Mouse (Mus musculus) cerebellum, adult 11 months (tissue): Measurements from ENCODE around the gene E130114P18Rik.

Source experiments
- DNase-seq: peaks from one replicate; pipeline ENCODE4 v3.0.0; 2022

E130114P18Rik gene

GRCm38 (mm10) chr4:97775494-97776265 lies 2.2 kb downstream of the E130114P18Rik start:
- DNase-seq, result no peak

- DNase-seq, result no peak
These were observed 2.8 kb downstream of the E130114P18Rik start for GRCm38 (mm10) chr4:97775059-97775458.

GRCm38 (mm10) chr4:97774446-97774950 lies 3.4 kb downstream of the E130114P18Rik start:
- no peak for DNase-seq

DNA sequence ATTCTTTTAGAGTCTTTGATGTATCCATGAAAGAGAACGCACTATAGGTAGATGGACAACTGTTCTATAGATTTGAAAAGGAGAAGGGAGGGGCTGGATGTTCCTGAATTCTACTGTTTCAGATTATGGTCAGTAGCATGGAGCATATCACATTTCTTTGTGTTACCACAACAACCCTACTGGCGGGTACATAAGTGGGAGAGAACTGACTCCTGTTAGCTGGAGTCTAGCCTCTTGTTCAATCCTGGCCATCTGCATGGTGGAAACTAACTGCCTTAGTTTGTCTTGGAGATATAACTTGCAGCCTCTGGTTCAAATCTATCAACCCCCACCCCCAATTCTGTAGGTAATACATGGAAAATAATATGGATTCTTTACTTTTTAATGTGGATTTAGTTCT lies 4.1 kb downstream of the E130114P18Rik start:
- DNase-seq, result no peak

DNA sequence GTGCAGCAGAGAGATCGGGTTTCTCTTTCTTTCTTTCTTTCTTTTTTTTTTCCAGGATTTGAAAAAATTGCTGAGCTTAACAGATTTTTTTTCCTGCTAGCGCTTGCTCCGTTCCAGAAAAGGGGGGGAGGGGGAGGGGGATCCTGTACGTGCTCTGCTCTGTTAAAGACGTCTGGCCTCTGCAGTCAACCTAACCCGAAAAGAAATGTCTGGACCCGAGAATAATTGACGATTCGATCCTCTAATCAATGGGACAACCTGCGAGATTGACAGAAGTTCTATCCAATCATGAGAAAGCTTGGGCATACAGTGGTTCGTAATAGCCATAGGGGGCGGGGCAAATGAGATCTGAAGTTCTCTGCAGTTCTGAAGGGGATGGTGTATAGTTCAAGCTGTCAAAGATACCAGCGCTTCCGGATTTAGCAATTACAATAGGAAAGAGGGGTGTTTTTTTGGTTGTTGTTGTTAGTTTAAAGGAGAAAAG lies 4.7 kb downstream of the E130114P18Rik start:
- peak; percentile 89 for DNase-seq

- DNase-seq, result no peak
These were observed 5.2 kb downstream of the E130114P18Rik start, which contains the start of gene Nfia for GRCm38 (mm10) chr4:97772641-97773040. Nfia (plus strand) TSS chr4:97772734.

DNA sequence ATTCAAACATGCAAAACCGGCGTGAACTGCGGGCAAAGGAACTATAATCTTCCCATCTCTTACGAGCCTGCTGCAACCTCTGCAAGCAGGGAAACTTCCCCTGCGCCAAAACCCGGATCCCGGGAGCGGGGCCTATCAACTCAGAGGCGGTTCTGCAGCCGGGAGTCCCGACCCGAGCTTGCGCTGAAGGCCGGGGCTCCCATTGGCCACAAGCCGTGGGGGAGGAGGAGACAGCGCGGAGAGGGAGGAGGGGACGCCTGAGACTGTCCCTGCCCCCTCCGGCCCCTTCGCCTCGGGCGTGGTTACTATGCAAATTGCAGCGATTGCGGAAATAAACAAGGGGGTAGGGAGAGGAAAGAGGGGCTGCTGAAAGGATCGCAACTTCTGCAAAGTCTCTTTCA lies 5.8 kb downstream of the E130114P18Rik start:
- peak; percentile 97 for DNase-seq

- DNase-seq, result no peak
These were observed 6.5 kb downstream of the E130114P18Rik start for GRCm38 (mm10) chr4:97771426-97771825.

DNA sequence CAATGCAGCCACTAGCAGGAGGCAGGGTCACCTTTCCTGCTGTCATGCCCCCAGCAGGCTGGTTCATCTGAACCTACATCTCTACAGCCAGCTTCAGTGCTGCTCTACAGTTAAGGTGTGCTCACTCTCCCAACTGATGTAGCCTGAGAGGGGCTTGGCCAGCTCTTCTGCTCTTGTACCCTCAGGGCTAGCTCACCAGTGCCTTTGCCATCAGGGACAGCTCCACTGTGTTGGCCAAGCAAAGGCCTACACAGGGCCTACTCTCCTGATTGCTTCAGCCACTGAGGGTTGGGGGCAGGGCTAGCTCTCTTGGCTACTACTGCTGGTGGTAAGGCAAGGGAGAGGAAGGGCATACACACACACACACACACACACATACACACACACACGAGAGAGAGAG lies 8.0 kb downstream of the E130114P18Rik start:
- no peak for DNase-seq

GRCm38 (mm10) chr4:97767516-97767915 lies 10.4 kb downstream of the E130114P18Rik start:
- DNase-seq, result no peak

DNA sequence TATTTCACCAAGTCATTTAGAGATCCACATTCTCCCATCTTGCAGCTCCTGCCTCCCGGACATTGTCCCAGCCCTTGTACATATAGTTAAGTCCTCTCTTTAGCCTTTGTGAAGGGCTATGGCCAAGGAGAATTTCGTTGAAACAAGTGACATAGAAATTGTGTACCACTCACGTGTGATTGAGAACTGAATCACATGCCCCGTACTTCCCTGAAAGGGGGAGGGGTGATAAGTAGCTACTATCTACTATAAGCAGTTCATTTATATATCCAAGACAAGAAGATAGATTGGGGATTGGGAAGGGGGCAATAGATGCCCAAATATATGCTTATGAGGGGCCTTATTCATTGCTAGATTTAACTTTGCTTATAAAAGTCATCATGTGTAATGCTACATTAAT lies 10.9 kb downstream of the E130114P18Rik start:
- no peak for DNase-seq

DNA sequence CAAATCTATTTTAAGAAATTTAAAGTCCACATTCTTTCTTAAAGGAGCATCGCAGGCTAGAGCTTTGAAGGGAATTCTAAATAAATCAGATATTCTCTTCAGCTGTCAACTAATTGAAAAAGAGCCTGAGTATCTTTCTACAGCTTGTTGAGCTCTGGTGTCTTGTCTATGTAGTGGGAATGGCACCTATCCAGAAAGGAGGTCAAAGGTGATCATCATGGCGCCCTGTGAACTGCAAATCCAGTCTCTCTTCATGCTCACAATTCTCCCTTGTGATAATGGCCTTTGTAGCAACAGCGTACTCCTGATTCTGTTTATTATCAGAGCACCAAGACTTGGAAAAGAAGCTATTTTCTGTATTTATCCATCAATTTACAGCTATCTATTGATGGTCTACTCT lies 11.8 kb downstream of the E130114P18Rik start:
- DNase-seq, result no peak

DNA sequence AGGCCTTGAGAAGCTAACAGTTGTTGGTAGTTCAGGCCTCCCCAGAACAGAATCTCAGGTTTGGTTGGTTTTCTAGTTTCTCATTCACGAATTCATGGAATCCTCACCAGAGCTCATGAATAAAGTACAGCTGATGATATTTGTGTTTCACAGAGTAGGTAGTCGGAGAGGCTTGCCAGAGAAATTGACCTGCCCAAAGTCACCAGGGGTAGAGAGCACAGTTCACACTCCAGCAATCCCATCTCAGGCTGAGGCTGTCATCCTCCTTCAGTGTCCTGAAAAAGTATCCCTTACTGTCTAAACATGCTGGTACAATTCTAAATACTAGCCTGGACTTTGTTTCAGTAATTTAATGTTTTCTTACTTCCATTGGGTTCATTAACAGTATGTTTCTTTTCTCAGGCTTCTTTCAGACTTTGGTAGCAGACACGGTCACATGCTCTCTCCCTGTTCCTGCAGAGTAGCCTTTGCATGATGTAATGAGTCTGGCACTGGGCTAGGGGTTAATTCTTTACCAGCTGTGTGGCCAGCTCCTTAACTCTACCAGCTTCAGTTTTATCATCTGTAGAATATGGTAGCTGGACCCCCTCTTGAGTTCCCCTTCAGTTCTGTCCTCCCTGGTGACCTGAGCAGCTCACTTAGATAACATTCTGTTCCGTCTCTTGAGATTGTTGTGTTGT lies 12.4 kb downstream of the E130114P18Rik start:
- DNase-seq, result no peak

GRCm38 (mm10) chr4:97764616-97765015 lies 13.3 kb downstream of the E130114P18Rik start:
- no peak for DNase-seq

- DNase-seq, result no peak
These were observed 19.2 kb downstream of the E130114P18Rik start for GRCm38 (mm10) chr4:97758661-97759060.

- DNase-seq, result no peak
These were observed 19.9 kb downstream of the E130114P18Rik start for GRCm38 (mm10) chr4:97757978-97758461.

DNA sequence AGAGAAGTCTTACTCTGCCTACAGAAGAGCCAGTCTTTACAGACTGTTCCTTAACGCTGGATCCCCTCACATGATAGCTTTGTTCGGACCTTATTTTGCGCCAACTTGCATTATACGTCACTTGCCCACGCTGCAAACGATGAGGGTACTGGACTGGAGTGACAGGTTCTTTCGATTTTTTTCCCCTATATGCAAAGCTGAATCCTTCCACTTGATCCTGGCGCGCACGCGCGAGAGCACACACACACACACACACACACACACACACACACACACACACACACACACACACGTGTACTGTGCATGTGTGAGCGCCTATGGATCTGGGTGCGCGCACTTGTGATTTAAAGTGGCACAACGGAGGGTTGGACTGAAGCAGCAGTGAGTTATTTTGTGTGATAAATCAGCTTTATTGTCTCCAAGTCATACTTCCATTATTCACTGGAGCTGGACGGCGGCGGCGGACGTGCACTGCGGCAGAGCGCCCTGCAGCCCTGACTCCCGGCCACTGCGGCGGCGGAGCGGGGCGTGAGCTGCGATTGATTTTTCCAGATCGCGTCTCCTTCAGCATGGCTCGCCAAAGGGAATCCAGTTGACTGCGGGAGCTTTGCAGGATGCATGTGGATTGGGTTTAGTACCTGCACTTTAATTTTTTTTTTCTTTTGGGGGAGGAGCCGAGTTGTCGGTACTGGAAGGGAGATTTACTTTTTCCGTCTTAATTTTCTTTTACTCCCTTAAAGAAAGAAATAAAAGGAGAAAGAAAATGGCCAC lies 20.5 kb downstream of the E130114P18Rik start:
- peak; percentile 73 for DNase-seq

GRCm38 (mm10) chr4:97754241-97754640 lies 23.6 kb downstream of the E130114P18Rik start:
- DNase-seq, result no peak

DNA sequence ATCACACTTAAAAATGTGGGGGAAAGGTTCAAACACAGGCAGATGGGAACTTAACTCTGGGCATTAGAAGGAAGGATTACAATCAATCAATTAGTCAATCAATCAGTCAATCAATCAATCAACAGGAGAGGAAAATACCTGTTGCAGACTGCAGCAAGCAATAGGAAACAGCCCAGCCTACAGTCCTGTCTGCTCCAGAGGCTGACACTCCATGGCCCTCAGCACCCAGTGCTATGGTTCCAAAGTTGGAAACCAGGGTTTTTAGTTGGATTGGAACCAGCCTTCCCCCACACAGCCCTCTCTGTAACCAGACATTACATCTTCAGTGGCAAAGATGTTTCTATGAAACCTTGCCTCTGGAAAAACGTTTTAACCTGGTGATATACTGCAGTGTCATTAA lies 24.4 kb downstream of the E130114P18Rik start:
- DNase-seq, result no peak

DNA sequence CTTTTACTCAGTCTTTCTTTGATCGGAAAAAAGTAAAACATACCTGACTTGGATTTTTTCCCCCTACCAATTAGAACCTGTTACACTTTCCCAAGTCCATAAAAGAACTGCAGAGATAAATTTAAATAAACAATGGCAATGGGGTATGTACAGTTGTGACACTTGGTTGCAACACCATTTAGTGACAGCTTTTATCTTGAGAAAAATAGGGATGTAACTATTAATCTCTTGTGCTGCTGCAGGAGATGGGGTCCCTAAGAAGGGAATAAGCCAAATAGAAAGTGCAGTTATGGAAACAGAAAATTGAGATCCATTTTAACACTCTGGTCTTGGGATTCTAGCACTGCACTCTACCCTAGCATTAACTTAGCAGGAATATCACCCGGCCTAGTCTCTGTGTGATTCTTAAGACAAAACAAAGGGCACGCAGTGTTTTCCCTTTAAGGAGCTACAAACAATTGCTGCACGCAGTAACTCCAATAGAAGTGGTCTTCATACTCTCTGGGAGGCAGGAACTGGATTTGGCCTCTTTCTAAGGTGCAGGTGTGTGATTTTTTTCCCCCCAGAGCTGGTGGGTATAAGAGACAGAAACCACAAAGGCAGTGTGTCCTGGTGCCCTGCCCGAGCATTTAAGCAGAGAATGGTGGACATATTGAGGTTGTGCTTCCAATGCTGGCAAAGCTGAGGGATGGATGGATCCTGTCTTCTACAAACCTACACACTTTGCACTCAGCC lies 25.4 kb downstream of the E130114P18Rik start:
- DNase-seq, result no peak

DNA sequence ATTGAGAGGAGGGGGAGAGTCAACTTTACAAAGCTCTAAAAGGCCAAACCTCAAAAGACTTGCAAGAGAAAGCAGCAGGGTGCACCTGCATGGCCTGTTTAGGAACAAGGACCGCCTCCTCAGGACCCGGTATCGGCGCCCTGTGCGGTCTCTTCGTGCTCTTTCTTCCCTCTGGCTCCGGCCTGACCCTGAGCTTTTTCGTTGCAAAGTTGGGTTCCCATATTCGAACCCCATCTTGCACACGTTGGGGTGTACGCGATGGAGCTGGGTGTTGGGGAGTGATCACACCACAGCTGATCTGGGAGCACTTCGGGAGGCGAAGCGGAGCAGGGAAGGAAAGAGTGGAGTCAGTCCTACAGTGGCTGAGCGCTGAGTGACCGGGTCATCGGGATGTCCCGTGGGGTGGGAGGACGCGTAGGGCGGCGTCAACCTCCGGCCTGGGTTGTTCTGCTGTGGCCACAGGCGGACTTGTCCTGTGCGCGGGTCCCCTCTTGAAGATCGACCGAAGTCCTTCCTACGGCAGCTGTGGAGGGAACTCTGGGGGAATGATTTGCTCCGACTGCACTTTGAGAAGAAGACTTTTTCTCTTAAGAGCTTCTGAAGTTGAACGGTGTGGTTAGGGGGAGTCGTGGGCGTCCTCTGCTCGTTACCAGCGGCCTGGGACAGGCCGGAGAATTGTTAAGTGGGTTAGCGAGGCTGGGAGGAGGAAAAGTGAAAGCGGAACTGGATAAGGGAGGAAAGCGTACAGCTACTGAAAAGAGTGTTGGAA lies 26.2 kb downstream of the E130114P18Rik start:
- DNase-seq, result no peak
